Mouse (Mus musculus): ENCODE data around the gene Rpl19. TPM values are rescaled to one million over a fixed set of nuclear protein-coding genes. Genes with fewer than 3 reads are reported as not detected.

The Rpl19 gene
- polyA plus RNA-seq, 1 experiment from 2014 or later: 655 TPM

DNA sequence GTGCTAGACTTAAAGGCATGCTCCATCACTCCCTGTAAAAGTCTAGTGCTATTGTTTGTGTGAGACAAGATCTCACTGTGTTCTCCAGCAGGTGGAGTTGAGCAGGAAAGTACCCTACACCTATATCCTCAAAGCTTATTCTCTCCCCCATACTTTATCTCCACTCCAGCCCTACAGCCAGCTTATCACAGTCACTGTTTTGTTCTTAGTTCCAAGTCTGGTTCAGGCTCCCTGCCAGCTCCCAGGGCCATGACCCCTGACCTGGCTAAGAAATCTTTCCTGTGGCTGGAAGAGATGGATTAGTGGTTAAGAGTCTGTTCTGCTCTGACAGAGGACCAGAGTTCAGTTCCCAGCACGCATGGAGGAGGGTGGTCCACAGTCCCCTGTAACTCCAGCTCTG, 20.0 kb downstream of the Rpl19 start:
- Histone ChIP-seq H3K36me3 (no peaks in the 10 kb centered on the region), H3K27me3 (replicated peaks) (peaks cover 16% of the 10 kb centered on the region), H3K27ac (replicated peaks) (no peak overlapping the region), H3K9ac (replicated peaks) (no peak overlapping the region), H3K4me3 (replicated peaks) (no peak overlapping the region), H3K4me1 (peaks cover 21% of the 10 kb centered on the region), H3K4me2 (no peak overlapping the region), H3K9me3 (replicated peaks) (no peaks in the 10 kb centered on the region)
- no peak for ATAC-seq (ENCODE audit: low FRiP score)
- 63% methylated on average over 1 of the region's 1 CpGs for WGBS

DNA sequence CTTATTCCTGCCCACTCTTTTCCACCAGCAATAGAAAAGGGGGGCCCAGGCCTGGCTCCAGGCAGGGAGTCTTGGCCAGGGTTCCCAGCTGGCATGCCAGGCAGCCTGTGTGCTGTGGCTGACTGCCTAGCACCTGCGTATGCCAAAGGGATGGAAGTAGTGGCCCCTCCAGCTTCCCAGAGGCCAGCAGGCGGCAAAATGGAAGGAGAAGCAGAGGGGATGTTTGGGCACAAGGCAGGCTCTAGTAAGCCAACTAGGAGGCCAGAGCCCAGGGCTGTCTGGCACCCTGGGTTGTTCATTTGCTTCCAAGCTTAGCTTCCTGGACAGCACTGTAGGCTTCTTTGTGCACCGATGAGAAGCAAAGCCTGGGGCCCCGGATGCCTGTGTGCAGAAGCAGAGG, 21.2 kb downstream of the Rpl19 start:
- no peak overlapping the region for H3K4me2 ChIP-seq
- H3K27ac ChIP-seq (replicated peaks): no peak overlapping the region
- no peaks in the 10 kb centered on the region for H3K9me3 ChIP-seq (replicated peaks)
- no peak for ATAC-seq (ENCODE audit: low FRiP score)
- 67% methylated on average over 4 of the region's 4 CpGs for WGBS
- H3K36me3 ChIP-seq: no peaks in the 10 kb centered on the region
- peaks cover 16% of the 10 kb centered on the region for H3K27me3 ChIP-seq (replicated peaks)
- H3K4me1 ChIP-seq: peaks cover 34% of the 10 kb centered on the region
- no peak overlapping the region for H3K4me3 ChIP-seq (replicated peaks)
- H3K9ac ChIP-seq (replicated peaks): 0 out of 2 replicates have a peak overlapping the region, but pooled peaks have one; percentile 10

DNA sequence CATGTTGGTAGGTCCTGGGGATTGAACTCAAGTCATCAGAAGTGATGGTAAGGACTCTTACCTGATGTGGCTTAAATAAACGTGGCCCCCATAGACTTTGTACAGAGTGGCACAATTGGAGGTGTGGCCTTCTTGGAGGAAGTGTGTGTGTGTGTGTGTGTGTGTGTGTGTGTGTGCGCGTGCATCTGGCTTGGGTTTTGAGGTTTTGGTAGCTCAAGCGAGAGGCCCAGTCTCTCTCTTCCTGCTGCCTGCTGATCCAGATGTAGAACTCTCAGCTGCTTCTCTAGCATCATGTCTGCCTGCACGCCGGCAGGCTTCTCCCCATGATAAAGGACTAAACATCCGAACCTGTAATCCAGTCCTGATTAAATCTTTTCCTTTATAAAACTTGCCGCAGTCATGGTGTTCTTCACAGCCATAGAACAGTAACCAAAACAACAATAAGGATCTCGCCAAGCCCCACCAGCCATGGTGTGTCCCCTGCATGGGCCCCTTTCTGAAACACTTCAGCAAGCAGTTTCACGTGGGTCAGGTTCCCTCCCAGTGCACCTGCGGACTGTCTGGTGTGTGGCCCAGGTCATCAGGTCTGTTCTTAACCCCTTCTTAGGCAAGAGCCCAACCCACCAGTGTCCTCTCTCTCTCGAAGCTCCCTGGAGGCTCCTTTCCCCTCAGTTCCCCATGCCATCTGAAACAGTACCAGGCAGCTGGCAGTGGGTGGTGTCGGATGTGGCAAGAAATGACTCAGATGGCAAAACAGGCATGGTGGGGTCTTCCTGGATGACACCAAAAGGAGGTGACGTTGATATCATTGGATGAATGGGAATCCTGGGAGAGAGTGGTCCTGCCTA, 23.4 kb downstream of the Rpl19 start:
- no peak for ATAC-seq (ENCODE audit: low FRiP score)
- WGBS: 76% methylated on average over 14 of the region's 14 CpGs

DNA sequence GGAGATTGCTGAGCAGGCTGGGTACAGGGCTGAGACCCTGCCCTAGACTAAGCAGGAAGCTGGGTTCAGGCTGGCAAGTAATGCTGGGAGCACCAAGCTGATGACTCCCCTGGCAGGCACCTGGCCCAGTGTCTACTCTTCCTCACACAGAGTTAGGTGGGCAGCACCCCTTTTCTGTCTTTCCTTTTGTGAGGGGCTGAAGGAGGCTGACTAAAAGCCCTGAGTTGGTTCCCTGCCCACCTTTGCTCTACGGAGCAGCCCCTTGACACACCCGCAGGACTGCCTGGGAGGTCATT, 24.0 kb downstream of the Rpl19 start:
- Histone ChIP-seq H3K9ac (replicated peaks) (no peak overlapping the region), H3K27ac (replicated peaks) (no peak overlapping the region), H3K9me3 (replicated peaks) (no peaks in the 10 kb centered on the region), H3K4me2 (peak overlapping the region; percentile 74; the same call in 1 of the 2 replicates), H3K36me3 (no peaks in the 10 kb centered on the region), H3K27me3 (replicated peaks) (peaks cover 17% of the 10 kb centered on the region), H3K4me1 (peaks cover 44% of the 10 kb centered on the region), H3K4me3 (replicated peaks) (no peak overlapping the region)
- ATAC-seq (ENCODE audit: low FRiP score): no peak
- 25% methylated on average over 2 of the region's 2 CpGs for WGBS

More for the DNA sequence above, 23.4 kb downstream of the Rpl19 start:
- Histone ChIP-seq H3K4me3 (replicated peaks) (no peak overlapping the region), H3K27ac (replicated peaks) (no peak overlapping the region), H3K9ac (replicated peaks) (no peak overlapping the region), H3K36me3 (no peaks in the 10 kb centered on the region), H3K9me3 (replicated peaks) (no peaks in the 10 kb centered on the region), H3K4me2 (no peak overlapping the region; the same call in 1 of the 2 replicates), H3K27me3 (replicated peaks) (peaks cover 16% of the 10 kb centered on the region), H3K4me1 (peaks cover 44% of the 10 kb centered on the region)

DNA sequence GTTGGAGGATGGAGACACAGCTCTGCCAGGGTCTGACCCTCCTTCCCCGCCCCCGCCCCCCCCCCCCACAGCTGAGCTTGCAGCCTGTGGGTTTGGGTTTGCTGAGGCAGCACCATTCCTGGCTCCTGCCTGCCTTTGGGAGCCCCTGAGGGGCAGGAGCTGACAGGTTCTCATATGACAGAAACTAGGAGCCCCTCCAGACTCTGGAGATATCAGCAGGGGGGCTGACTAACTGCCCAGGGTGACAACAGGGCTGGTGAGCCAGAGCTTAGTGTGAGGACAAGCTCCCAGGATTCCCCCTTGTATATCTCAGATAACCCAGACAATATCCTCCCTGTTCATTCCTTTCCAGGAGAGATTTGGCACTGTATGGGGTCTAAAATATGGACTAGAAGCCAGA, 24.4 kb downstream of the Rpl19 start:
- 30% methylated on average over 2 of the region's 2 CpGs for WGBS
- H3K27me3 ChIP-seq (replicated peaks): peaks cover 22% of the 10 kb centered on the region
- peaks cover 44% of the 10 kb centered on the region for H3K4me1 ChIP-seq
- peak overlapping the region; percentile 61; the same call in 1 of the 2 replicates for H3K4me3 ChIP-seq (replicated peaks)
- H3K27ac ChIP-seq (replicated peaks): no peak overlapping the region
- no peaks in the 10 kb centered on the region for H3K36me3 ChIP-seq
- ATAC-seq (ENCODE audit: low FRiP score): no peak
- H3K9me3 ChIP-seq (replicated peaks): no peaks in the 10 kb centered on the region
- H3K9ac ChIP-seq (replicated peaks): no peak overlapping the region
- peak overlapping the region; percentile 74 for H3K4me2 ChIP-seq

DNA sequence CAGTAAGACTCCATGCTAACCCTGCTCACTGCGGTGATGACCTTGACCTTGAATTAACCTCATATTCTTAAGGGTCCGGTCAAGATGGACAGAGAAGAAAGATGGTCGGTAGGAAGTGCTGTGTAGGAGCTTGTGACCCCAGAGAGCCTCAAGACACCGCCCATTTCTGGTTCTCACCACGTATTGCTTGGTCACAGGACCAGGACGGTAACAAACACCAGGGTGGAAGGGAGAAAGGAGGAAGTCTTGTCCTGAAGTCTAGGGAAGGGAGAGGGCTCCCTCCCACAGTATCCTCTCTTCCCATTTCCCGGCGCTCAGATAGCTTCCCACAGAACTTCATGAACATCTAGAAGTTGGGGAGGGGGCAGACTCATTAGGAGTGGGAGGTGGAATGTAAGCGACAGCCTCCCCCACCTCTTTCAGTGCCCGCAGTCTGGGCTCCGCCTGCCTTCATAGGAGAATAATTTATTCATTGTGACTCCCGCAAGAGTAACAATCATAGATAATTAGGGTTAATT, 25.2 kb downstream of the Rpl19 start:
- WGBS: 6% methylated on average over 12 of the region's 12 CpGs
- H3K36me3 ChIP-seq: no peaks in the 10 kb centered on the region
- no peaks in the 10 kb centered on the region for H3K9me3 ChIP-seq (replicated peaks)
- H3K4me3 ChIP-seq (replicated peaks): peak overlapping the region; percentile 61
- peaks cover 44% of the 10 kb centered on the region for H3K4me1 ChIP-seq
- peaks cover 22% of the 10 kb centered on the region for H3K27me3 ChIP-seq (replicated peaks)
- peak overlapping the region; percentile 68; the same call in 1 of the 2 replicates for H3K9ac ChIP-seq (replicated peaks)
- H3K27ac ChIP-seq (replicated peaks): no peak overlapping the region
- peak overlapping the region; percentile 74 for H3K4me2 ChIP-seq
- ATAC-seq (ENCODE audit: low FRiP score): no peak

DNA sequence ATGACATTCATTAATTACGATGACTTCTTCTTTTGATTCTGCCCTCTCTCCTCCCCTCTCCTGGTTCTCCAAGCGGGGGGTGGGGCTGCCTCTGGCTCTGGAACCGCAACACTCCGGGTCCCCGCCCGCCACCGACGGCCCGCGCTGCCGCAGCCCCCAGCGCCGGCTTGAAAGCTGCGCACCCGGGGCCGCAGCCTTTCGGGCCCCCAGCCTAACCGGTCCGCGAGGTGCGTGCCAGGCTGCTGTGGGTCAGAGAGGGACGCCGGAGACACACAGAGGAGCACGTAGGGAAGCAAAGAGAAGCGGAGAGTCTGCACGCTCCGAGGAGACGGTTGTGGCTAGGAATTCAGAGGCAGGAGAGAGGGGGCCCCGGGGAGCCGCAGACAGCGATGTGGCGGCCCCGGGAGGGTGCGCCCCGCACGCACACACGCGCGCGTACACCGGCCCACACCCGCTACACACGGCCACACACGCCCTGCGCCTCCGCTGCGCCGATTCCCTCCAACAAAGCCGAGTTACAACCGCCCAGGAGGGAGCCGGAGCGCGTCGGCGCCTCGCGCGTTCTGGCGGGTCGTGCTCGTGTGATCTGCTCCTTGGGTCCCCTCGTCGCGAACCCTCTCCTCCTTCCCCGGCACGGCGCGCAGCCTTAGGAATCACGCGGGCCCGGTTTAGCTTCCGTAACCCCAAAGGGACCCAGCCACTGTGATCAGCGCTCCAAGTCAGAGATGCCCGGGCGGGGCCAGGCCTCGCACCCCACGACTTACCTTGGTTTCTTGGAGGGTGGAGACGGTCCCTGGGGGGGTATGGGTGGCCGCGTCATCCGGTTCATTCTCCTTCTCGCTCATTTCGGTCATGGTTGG, 25.8 kb downstream of the Rpl19 start:
- peak; percentile 48 for ATAC-seq (ENCODE audit: low FRiP score)
- H3K9ac ChIP-seq (replicated peaks): peak overlapping the region; percentile 68
- peak overlapping the region; percentile 74 for H3K4me2 ChIP-seq
- H3K27ac ChIP-seq (replicated peaks): peak overlapping the region; percentile 73
- H3K36me3 ChIP-seq: no peaks in the 10 kb centered on the region
- H3K4me1 ChIP-seq: peaks cover 44% of the 10 kb centered on the region
- peak overlapping the region; percentile 61 for H3K4me3 ChIP-seq (replicated peaks)
- H3K9me3 ChIP-seq (replicated peaks): no peaks in the 10 kb centered on the region
- under 1% methylated on average over 65 of the region's 83 CpGs for WGBS
- H3K27me3 ChIP-seq (replicated peaks): peaks cover 22% of the 10 kb centered on the region

DNA sequence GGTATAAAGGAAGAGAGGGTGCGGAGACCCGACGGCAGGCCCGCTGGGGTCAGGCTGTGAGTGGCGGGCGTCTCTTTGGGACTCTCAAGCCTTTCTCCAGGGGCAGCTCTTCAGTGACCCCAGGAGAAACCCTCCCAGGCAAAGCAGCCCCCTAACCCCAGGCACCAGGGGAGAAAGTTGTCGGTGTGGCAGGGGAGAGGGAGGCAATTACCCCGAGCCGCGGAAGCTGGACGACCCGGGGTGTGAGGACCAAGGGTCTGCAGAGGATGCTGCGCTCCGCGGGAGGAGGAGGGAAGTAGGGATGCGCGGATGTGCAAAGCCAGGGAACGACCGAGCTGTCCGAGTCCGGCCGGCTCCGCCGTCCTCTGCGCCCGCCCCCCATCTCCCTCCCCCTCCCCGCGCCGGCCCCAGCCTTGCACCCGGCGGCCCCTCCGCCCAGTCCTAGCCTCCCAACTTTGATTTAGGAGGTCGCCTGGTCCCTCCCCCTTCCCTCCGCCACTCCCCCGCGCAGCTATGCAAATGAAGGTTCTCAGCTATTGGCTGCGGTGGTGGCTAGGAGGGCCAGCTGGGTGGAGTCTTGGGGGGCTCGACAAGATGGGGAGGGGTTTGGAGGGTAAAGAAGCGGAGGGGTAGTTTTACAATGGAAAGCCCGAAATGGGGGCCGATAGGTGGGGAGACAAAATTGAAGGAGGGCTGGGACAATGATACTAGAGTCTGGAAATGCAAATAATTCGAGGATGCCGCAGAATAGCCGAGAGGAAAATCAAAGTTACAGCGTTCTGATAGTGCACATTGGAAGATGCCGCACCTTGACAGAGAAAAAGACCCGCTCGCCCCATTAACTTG, 26.7 kb downstream of the Rpl19 start, which contains the start of gene Stac2:
TSS of gene Stac2 (minus strand) at position 474 of the 846 bp plus-strand sequence.
- H3K27ac ChIP-seq (replicated peaks): peak within 1 kb of the TSS; percentile 73
- peak within 1 kb of the TSS; percentile 74 for H3K4me2 ChIP-seq
- peak within 1 kb of the TSS; percentile 61 for H3K4me3 ChIP-seq (replicated peaks)
- H3K36me3 ChIP-seq: no peaks in the 10 kb centered on the region
- H3K4me1 ChIP-seq: peaks cover 39% of the 10 kb centered on the region
- H3K9ac ChIP-seq (replicated peaks): peak within 1 kb of the TSS; percentile 68
- under 1% methylated on average over 47 of the region's 48 CpGs for WGBS
- peaks cover 22% of the 10 kb centered on the region for H3K27me3 ChIP-seq (replicated peaks)
- H3K9me3 ChIP-seq (replicated peaks): no peaks in the 10 kb centered on the region
- ATAC-seq (ENCODE audit: low FRiP score): peak; percentile 93

DNA sequence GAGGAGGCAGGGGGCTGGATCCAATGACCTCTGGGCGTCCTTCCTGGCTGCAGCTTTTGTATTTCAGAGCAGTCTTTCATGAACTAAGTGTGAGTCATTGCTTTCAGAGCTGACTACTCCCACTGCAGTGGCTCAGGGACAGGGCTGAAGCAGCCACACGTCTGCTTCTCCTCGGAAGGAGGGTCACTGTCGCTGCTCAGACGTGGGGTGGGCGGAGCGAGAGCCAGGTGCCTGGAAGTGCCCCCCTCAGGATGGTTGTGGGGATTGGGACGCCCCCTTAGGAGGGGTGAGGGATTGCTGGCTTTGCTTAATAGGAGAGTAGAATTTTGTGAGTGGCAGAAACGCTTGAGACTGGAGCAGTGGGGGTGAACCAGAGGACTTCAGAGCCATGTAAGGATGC, 31.0 kb downstream of the Rpl19 start:
- no peak for ATAC-seq (ENCODE audit: low FRiP score)
- Histone ChIP-seq H3K4me1 (peaks cover 21% of the 10 kb centered on the region), H3K27me3 (replicated peaks) (peaks cover 6% of the 10 kb centered on the region; the same call in 1 of the 2 replicates), H3K4me3 (replicated peaks) (no peak overlapping the region), H3K27ac (replicated peaks) (0 out of 2 replicates have a peak overlapping the region, but pooled peaks have one; percentile 29), H3K9ac (replicated peaks) (no peak overlapping the region), H3K9me3 (replicated peaks) (no peaks in the 10 kb centered on the region), H3K36me3 (no peaks in the 10 kb centered on the region), H3K4me2 (no peak overlapping the region)
- WGBS: 30% methylated on average over 9 of the region's 9 CpGs

DNA sequence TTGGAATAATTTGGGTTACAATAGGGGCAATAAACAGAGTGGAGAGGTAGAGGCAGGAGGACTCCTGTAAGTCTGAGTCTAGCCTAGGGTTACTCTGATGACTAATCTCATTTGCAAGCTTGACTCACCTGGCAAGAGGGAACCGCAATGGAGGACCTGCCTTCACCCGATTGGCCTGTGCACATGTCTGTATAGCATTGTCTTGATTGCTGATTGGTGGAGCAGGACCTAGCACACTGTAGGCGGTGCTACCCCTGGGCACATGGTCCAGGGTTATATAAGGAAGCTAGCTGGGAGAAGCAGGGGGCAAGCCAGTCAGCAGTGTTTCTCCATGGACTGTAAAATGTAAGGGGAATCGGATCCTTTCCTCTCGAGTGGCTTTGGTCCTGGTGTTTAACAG, 31.5 kb downstream of the Rpl19 start:
- H3K27me3 ChIP-seq (replicated peaks): peaks cover 6% of the 10 kb centered on the region; the same call in 1 of the 2 replicates
- H3K27ac ChIP-seq (replicated peaks): no peak overlapping the region
- H3K4me1 ChIP-seq: peaks cover 16% of the 10 kb centered on the region
- H3K36me3 ChIP-seq: no peaks in the 10 kb centered on the region
- WGBS: 83% methylated on average over 5 of the region's 5 CpGs
- no peak overlapping the region for H3K9ac ChIP-seq (replicated peaks)
- no peak overlapping the region for H3K4me3 ChIP-seq (replicated peaks)
- ATAC-seq (ENCODE audit: low FRiP score): no peak
- H3K4me2 ChIP-seq: no peak overlapping the region
- no peaks in the 10 kb centered on the region for H3K9me3 ChIP-seq (replicated peaks)

DNA sequence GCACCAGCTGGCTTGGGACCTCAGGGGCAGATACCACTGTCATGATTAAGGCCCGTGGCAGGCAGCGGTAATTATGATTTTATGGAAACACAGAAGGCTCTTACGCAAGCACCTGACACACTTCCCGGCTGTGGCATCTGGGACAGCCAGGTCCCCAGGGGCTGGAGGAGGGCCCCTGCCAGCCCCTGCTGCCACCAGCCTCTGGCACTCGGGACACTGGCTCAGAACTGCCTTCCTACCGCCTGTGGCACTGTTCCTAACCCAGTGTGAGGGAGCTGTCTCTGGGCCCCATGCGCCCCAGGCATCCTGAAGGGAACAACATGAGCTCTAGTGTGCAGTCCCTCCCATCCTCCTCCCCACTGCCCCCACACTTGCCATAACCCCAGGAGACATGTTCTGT, 33.2 kb downstream of the Rpl19 start:
- no peaks in the 10 kb centered on the region for H3K9me3 ChIP-seq (replicated peaks)
- H3K4me2 ChIP-seq: no peak overlapping the region
- 37% methylated on average over 7 of the region's 7 CpGs for WGBS
- H3K4me1 ChIP-seq: peaks cover 8% of the 10 kb centered on the region
- no peak overlapping the region for H3K9ac ChIP-seq (replicated peaks)
- no peak overlapping the region for H3K4me3 ChIP-seq (replicated peaks)
- H3K36me3 ChIP-seq: no peaks in the 10 kb centered on the region
- H3K27ac ChIP-seq (replicated peaks): no peak overlapping the region
- peaks cover 6% of the 10 kb centered on the region; the same call in 1 of the 2 replicates for H3K27me3 ChIP-seq (replicated peaks)
- ATAC-seq (ENCODE audit: low FRiP score): no peak

Data from neural tube, embryonic 15.5 days (tissue).